8 mouse cellular contexts compared by ENCODE assay signal in the genomic region with DNA sequence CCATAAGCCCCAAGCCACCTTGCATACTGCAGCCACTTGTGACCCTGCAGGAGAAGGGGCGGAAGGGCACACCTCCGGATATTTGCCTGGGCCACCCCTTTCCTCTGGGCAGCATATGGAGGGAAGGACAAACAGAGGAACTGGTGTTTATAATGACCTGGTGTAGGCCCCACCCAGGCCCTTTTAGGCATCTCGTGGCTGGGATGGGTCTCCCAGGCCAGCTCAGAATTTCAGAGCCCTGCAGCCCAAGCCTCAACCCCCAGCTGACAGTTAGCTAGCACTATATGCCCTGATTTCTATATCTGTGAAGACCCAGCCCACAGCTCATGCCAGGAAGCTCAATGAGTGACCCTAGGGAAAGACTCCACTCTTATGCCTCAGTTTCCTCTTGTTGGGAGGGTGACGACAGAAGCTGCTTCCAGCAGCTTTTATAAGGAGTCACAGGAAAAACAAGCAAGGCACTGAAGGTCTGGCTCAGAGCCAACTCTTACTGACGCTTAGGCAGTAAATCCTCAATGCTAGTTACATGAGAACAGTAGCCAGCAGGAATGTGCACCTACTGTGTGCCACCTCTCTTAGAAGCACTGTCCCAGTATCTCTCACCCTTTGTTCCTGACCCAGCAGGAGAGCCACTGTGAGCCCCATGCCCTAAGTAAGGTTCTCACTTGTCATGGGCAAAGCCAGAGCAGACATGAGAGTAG. TPM values are rescaled to one million over a fixed set of nuclear protein-coding genes. Genes with fewer than 3 reads are reported as not detected.
DNase-seq lines count a peak whose midpoint lies in the region; ATAC-seq and TF ChIP-seq lines count a peak whose summit lies in the region.

No protein-coding gene starts in this region.

- no peaks in the 10 kb centered on the region for H3K9me3 ChIP-seq in intestine, embryonic 14.5 days (ENCODE audit: control insufficient read depth, low read length)

- intact Hi-C loops in left cerebral cortex, adult 2 months (cut with DNase I) = no loop called here
- intact Hi-C loops in left cerebral cortex, postnatal 4 days (cut with DNase I) = no loop called here

- peak overlapping the region; percentile 4; the same call in 1 of the 2 replicates for H3K27ac ChIP-seq in left cerebral cortex, adult 2 months
- peak overlapping the region; percentile 77 for H3K27ac ChIP-seq in intestine, embryonic 14.5 days (ENCODE audit: low read depth)

- no peak for ATAC-seq in intestine, embryonic 14.5 days (replicated peaks; ENCODE audit: low FRiP score, low TSS enrichment, low read depth)

- 25% methylated on average over 5 of the region's 5 CpGs for WGBS in intestine, embryonic 14.5 days

- no peak for TF ChIP-seq CTCF in left cerebral cortex, adult 2 months (IDR thresholded peaks at IDR 0.05)

- peaks cover 30% of the 10 kb centered on the region; the same call in 1 of the 2 replicates for H3K4me1 ChIP-seq in intestine, embryonic 14.5 days (replicated peaks; ENCODE audit: control insufficient read depth, insufficient read depth, low read length)

- H3K27me3 ChIP-seq in intestine, embryonic 14.5 days (replicated peaks; ENCODE audit: control insufficient read depth, insufficient read depth, low read length) = no peaks in the 10 kb centered on the region

- DNase-seq in left cerebral cortex, adult 2 months (ENCODE audit: extremely low spot score in 1 of 2, low spot score in 2 of 2) = no peak
- no peak for DNase-seq in left cerebral cortex, postnatal 4 days
- peak; percentile 69 for DNase-seq in adrenal gland, postnatal 10 days
- no peak for DNase-seq in intestine, embryonic 14.5 days (ENCODE audit: low spot score)
- peak; percentile 73 for DNase-seq in lung, postnatal 10 days
- no peak for DNase-seq in embryo, embryonic 10.5 days (ENCODE audit: low spot score)
- DNase-seq in cerebellum, adult 18-20 months = no peak
- no peak for DNase-seq in layer of hippocampus, postnatal 14 days (ENCODE audit: low spot score in 2 of 2)

- no peak overlapping the region for H3K9ac ChIP-seq in intestine, embryonic 14.5 days (ENCODE audit: low read length)

- H3K4me2 ChIP-seq in intestine, embryonic 14.5 days (ENCODE audit: low read length) = no peak overlapping the region

- H3K36me3 ChIP-seq in intestine, embryonic 14.5 days (ENCODE audit: control insufficient read depth, insufficient read depth, low read length) = peaks cover 39% of the 10 kb centered on the region

- H3K4me3 ChIP-seq in left cerebral cortex, adult 2 months = no peak overlapping the region
- no peak overlapping the region for H3K4me3 ChIP-seq in intestine, embryonic 14.5 days (ENCODE audit: low read depth, low read length)

RNA-seq across cellular contexts. Expression of a gene that starts 24.1 kb away (rescaled TPM):
- under 1 TPM in 1 of 2 experiments, not detected in 1; 0.30 TPM for total RNA-seq in left cerebral cortex, adult 2 months (2021)
- not detected for total RNA-seq in left cerebral cortex, postnatal 4 days (2021)
- total RNA-seq in adrenal gland, postnatal 10 days (2021) = not detected
- not detected in 2 replicates for polyA plus RNA-seq in intestine, embryonic 14.5 days (2014; fragmentation: Nextera tagmentation; extraction: Ambion mirVana)
- total RNA-seq in layer of hippocampus, postnatal 14 days (2021) = under 1 TPM; 0.33 to 0.62 TPM

RNA-seq across cellular contexts. Expression of a gene that starts 26.8 kb away (rescaled TPM):
- total RNA-seq in left cerebral cortex, adult 2 months (2021) = 10 to 100 TPM; 74.9 to 78.9 TPM
- 10 to 100 TPM; 67.9 to 70.0 TPM for total RNA-seq in left cerebral cortex, postnatal 4 days (2021)
- total RNA-seq in adrenal gland, postnatal 10 days (2021) = 10 to 100 TPM; 45.5 to 49.6 TPM
- 26.7 and 27.7 TPM in 2 replicates for polyA plus RNA-seq in intestine, embryonic 14.5 days (2014; fragmentation: Nextera tagmentation; extraction: Ambion mirVana)
- 10 to 100 TPM; 69.5 to 71.6 TPM for total RNA-seq in layer of hippocampus, postnatal 14 days (2021)

RNA-seq across cellular contexts. Expression of a gene that starts 26.9 kb away (rescaled TPM):
- total RNA-seq in left cerebral cortex, adult 2 months (2021) = 1 to 10 TPM; 8.2 to 9.8 TPM
- total RNA-seq in left cerebral cortex, postnatal 4 days (2021) = 10 to 100 TPM; 11.6 to 11.9 TPM
- 10 to 100 TPM; 19.4 to 20.4 TPM for total RNA-seq in adrenal gland, postnatal 10 days (2021)
- polyA plus RNA-seq in intestine, embryonic 14.5 days (2014; fragmentation: Nextera tagmentation; extraction: Ambion mirVana) = 50.2 and 50.8 TPM in 2 replicates
- total RNA-seq in layer of hippocampus, postnatal 14 days (2021) = 10 to 100 TPM; 11.6 to 14.6 TPM

RNA-seq across cellular contexts. Expression of a gene that starts 30.4 kb away (rescaled TPM):
- not detected for total RNA-seq in left cerebral cortex, adult 2 months (2021)
- not detected for total RNA-seq in left cerebral cortex, postnatal 4 days (2021)
- total RNA-seq in adrenal gland, postnatal 10 days (2021) = not detected
- 15.7 and 17.9 TPM in 2 replicates for polyA plus RNA-seq in intestine, embryonic 14.5 days (2014; fragmentation: Nextera tagmentation; extraction: Ambion mirVana)
- not detected for total RNA-seq in layer of hippocampus, postnatal 14 days (2021)

RNA-seq across cellular contexts. Expression of a gene that starts 48.5 kb away (rescaled TPM):
- not detected for total RNA-seq in left cerebral cortex, adult 2 months (2021)
- total RNA-seq in left cerebral cortex, postnatal 4 days (2021) = not detected
- not detected for total RNA-seq in adrenal gland, postnatal 10 days (2021)
- not detected in 2 replicates for polyA plus RNA-seq in intestine, embryonic 14.5 days (2014; fragmentation: Nextera tagmentation; extraction: Ambion mirVana)
- not detected for total RNA-seq in layer of hippocampus, postnatal 14 days (2021)

Comparison
In these comparisons a context has a peak if more than half of its experiments do, and no peak if none do; other contexts are left out.
1. DNase-seq: peak in adrenal gland, postnatal 10 days (single experiment) and lung, postnatal 10 days (single experiment); none in left cerebral cortex, adult 2 months (0 of 2), left cerebral cortex, postnatal 4 days (single experiment), intestine, embryonic 14.5 days (single experiment), embryo, embryonic 10.5 days (single experiment), cerebellum, adult 18-20 months (0 of 2) and layer of hippocampus, postnatal 14 days (0 of 2).